Mouse (Mus musculus): ENCODE data around the gene Pgrmc2.

- TF ChIP-seq EP300 (IDR thresholded peaks at IDR 0.05; ENCODE audit: low read depth) (no peak), CTCF (IDR thresholded peaks at IDR 0.05; ENCODE audit: low read depth) (no peak)
These were observed 62.2 kb downstream of the Pgrmc2 start for GRCm38 (mm10) chr3:41020687-41021086.
